Mouse (Mus musculus) liver, postnatal 0 days (tissue): ENCODE measurements around the gene Ank. TPM values are rescaled to one million over a fixed set of nuclear protein-coding genes. Genes with fewer than 3 reads are reported as not detected.

Source experiments
- ATAC-seq: fragments of 200-750 bp; cut with Nextera tagmentation; 2 replicates; pipeline ENCODE4 v1.8.0; 2017; ENCODE audit warnings: mild to moderate bottlenecking, moderate library complexity
- DNase-seq: peaks from one replicate; pipeline ENCODE4 v3.0.0-alpha.2; 2016
- H3K27ac ChIP-seq: fragments of 300-500 bp; sonication (generic); 2 replicates; pipeline ENCODE4 v1.5.1; 2014; ENCODE audit warnings: antibody characterized with exemption, moderate library complexity, mild to moderate bottlenecking, low read depth
- H3K27me3 ChIP-seq: fragments of 300-500 bp; sonication (generic); 2 replicates; pipeline ENCODE4 v1.6.1; 2014; ENCODE audit warnings: low read length, control low read depth, mixed read lengths; ENCODE audit not compliant: insufficient read depth
- H3K36me3 ChIP-seq: fragments of 300-500 bp; sonication (generic); replicated peaks from 2 replicates; pipeline ENCODE4 v1.6.1; 2014; ENCODE audit warnings: mild to moderate bottlenecking, control low read depth, low read length, moderate library complexity, mixed read lengths; ENCODE audit not compliant: insufficient read depth
- H3K4me1 ChIP-seq: fragments of 300-500 bp; sonication (generic); 2 replicates; pipeline ENCODE4 v1.6.1; 2014; ENCODE audit warnings: antibody characterized with exemption, mild to moderate bottlenecking, control low read depth; ENCODE audit not compliant: insufficient read depth
- H3K4me2 ChIP-seq: fragments of 300-500 bp; sonication (generic); 2 replicates; pipeline ENCODE4 v1.6.1; 2014; ENCODE audit warnings: low read depth, mild to moderate bottlenecking, low read length, moderate library complexity, mixed read lengths
- H3K4me3 ChIP-seq: fragments of 300-500 bp; sonication (generic); 2 replicates; pipeline ENCODE4 v1.5.1; 2014; ENCODE audit warnings: low read depth, low read length
- H3K9ac ChIP-seq: fragments of 300-500 bp; sonication (generic); replicated peaks from 2 replicates; pipeline ENCODE4 v1.6.1; 2014; ENCODE audit warnings: mild to moderate bottlenecking, moderate library complexity
- H3K9me3 ChIP-seq: fragments of 300-500 bp; sonication (generic); 2 replicates; pipeline ENCODE4 v1.6.1; 2016; ENCODE audit warnings: mild to moderate bottlenecking, control low read depth, low read length, mixed read lengths
- CTCF ChIP-seq: sonication (generic); IDR thresholded peaks from 2 replicates; pipeline ENCODE4 v1.5.1; 2016; ENCODE audit warnings: antibody characterized with exemption, low read depth
- EP300 ChIP-seq: IDR thresholded peaks from 2 replicates; pipeline ENCODE4 v1.6.1; 2016; ENCODE audit warnings: antibody characterized with exemption, low read depth, mild to moderate bottlenecking
- WGBS: fragments of 180-500 bp; shearing (Covaris S2); extraction: QIAGEN DNeasy Blood & Tissue Kit; methylation state at CpG from one replicate; pipeline ENCODE4 v1.1.7; 2014; ENCODE audit not compliant: insufficient replicate concordance; 5-methylcytosine and 5-hydroxymethylcytosine counted together
- polyA plus RNA-seq: library from polyadenylated mRNA; unstranded; fragments of >200 nt; fragmentation: Nextera tagmentation; extraction: Ambion mirVana; gene quantifications from 2 replicates; pipeline ENCODE4 v1.2.1, GENCODE M21; 2015

Gene Ank
- polyA plus RNA-seq, 1 experiment from 2014 or later, result 7.8 TPM

DNA sequence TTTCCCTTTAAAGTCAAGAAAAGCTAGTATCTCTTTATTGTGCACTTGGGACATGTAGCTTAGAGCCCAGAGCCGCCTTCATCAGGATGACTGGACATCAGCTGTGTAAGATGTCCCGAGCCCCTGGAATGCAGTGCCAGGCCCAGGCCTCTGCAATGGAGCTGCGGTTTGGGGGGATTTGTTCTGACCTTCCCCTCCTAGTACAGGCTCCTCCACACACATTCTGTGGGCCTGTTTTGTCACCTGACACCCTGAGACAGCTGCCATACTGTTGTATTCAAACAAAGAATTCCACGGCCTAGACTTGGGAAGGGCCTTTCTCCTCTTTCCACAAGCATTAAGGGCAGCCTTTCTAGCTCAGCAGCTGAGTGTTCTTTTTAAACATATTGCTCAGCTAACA is 128.5 kb downstream of the Ank start:
- WGBS, result 82% methylated on average over 4 of the region's 4 CpGs
- H3K27me3 ChIP-seq, result no peaks in the 10 kb centered on the region
- peak overlapping the region; percentile 74 for H3K27ac ChIP-seq
- DNase-seq (no peak), ATAC-seq (no peak)
- H3K4me2 ChIP-seq, result no peak overlapping the region
- peaks cover 15% of the 10 kb centered on the region; the same call in 1 of the 2 replicates for H3K4me1 ChIP-seq
- H3K36me3 ChIP-seq, result peaks cover 42% of the 10 kb centered on the region
- H3K9ac ChIP-seq, result no peak overlapping the region
- H3K4me3 ChIP-seq, result no peak overlapping the region
- H3K9me3 ChIP-seq, result no peaks in the 10 kb centered on the region
- TF ChIP-seq EP300, result no peak
- TF ChIP-seq CTCF, result no peak

DNA sequence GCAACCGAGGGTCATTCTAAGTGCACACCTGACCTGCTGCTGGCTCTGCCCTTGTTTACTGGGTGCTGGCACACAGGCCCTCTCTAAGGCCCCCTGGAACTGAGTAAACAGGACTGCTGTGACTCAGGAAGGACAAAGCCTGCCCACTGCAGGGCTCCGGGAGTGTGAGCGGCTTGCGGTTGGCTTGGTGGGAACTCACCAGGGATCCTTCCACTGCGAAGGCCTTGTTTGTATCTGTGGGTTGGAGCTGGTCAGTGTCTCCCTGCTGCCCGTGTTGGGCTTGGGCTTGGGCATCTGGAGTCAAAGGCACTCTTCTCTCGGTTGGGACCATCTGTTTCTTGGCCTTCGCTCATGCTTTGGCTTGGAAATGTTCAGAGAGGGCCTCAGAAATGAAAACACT is 129.1 kb downstream of the Ank start:
- no peak for DNase-seq
- H3K36me3 ChIP-seq, result peaks cover 43% of the 10 kb centered on the region

DNA sequence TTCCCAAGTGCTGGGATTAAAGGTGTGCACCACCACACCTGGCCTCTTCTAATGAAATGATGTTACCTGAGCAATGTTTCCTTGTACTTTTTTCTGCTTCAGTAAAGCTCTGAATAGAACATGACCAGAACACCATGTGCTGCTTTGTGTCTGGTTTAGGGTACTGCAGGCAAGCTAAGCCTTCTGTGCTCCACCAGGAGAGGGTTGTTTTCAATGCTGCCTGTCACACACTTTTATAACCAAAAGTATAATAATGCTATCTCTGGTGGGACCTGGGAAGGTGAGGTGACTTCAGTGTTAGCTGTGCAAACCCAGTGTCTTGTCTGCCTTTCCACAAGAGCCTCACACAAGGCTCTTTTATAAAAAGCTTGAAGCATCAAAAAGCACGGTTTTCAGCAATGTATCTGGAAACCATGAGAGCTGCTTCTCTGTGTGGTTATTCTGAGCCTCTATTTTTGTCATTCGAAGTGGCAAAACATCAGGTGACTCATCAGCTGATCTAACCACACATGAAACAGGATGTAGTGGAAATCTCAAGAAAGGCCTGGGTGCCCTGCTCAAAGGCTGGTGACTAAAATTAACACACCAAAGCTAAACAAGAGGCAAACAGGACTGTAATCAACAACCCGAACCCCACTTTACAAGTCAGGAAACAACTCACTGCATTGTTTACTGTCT is 130.1 kb downstream of the Ank start:
- TF ChIP-seq EP300 (no peak), CTCF (0 out of 2 replicates have a peak, but pooled peaks have one; percentile 4)
- H3K4me2 ChIP-seq, result no peak overlapping the region
- H3K9ac ChIP-seq, result peak overlapping the region; percentile 39; the same call in 1 of the 2 replicates
- no peaks in the 10 kb centered on the region for H3K9me3 ChIP-seq
- peak overlapping the region; percentile 74 for H3K27ac ChIP-seq
- no peak overlapping the region for H3K4me3 ChIP-seq
- no peaks in the 10 kb centered on the region for H3K27me3 ChIP-seq
- DNase-seq (no peak), ATAC-seq (peak; percentile 58)
- WGBS, result 34% methylated on average over 3 of the region's 3 CpGs
- H3K36me3 ChIP-seq, result peaks cover 42% of the 10 kb centered on the region
- peaks cover 20% of the 10 kb centered on the region for H3K4me1 ChIP-seq

More for the DNA sequence above, 129.1 kb downstream of the Ank start:
- WGBS, result 70% methylated on average over 8 of the region's 8 CpGs
- peak; percentile 67; the same call in 1 of the 2 replicates for ATAC-seq
- Histone ChIP-seq H3K9me3 (no peaks in the 10 kb centered on the region), H3K4me1 (peaks cover 18% of the 10 kb centered on the region), H3K27ac (peak overlapping the region; percentile 74), H3K9ac (peak overlapping the region; percentile 39; the same call in 1 of the 2 replicates), H3K27me3 (no peaks in the 10 kb centered on the region), H3K4me2 (no peak overlapping the region), H3K4me3 (no peak overlapping the region)
- TF ChIP-seq EP300 (no peak), CTCF (0 out of 2 replicates have a peak, but pooled peaks have one; percentile 4)

DNA sequence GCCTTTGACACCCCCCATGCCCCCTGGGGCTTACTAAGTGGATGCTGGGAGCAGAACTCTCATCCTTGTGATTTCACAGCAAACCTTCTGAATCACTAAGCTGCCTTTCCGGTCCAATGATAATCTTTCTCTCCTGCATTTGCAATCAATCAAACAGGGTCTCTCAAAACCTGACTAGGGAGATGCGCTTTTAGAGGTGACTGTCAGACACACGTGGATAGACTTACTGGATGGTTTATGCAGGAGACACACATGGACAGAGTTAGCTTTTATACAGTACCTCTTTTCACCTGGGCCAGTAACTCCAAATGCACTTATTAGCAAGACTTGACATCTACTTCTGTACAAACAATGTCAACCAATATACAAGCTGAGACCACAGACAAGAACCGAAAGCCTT is 131.0 kb downstream of the Ank start:
- 80% methylated on average over 4 of the region's 4 CpGs for WGBS

DNA sequence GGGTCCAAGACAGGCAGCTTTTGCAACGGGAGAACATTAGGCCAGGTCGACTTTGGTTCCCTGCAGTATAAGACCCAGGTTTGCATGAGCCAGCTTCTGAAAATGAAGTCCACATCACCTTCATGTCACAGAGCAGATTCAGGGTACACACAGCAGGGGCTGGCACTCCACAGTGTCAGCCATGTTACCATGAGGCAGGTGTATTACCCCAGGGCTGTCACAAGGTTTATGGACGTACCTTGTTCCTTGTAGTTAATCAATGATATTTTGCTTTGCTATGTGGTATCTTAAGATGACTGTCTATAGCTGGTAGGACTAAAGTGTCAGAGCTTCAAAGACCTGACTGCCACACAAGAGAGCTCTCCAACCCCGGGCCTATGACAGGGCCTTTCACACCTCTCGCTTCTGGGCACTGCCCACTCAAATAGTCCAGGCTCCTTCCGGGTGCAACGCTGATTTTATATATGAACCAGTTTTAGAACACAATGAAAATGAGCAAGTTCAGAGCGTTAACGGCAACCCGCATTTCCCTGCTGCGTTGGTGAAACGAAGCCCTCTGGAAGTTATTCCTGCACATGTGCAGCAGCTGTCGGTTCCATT is 132.4 kb downstream of the Ank start:
- Histone ChIP-seq H3K9me3 (no peaks in the 10 kb centered on the region), H3K4me1 (peaks cover 20% of the 10 kb centered on the region), H3K4me3 (no peak overlapping the region), H3K27ac (no peak overlapping the region), H3K9ac (no peak overlapping the region), H3K36me3 (peaks cover 34% of the 10 kb centered on the region), H3K27me3 (no peaks in the 10 kb centered on the region), H3K4me2 (no peak overlapping the region)
- 85% methylated on average over 13 of the region's 13 CpGs for WGBS
- DNase-seq (no peak), ATAC-seq (no peak)
- TF ChIP-seq EP300 (no peak), CTCF (no peak)

More for the DNA sequence above, 131.0 kb downstream of the Ank start:
- H3K4me3 ChIP-seq, result no peak overlapping the region
- TF ChIP-seq CTCF (no peak), EP300 (no peak)
- DNase-seq (no peak), ATAC-seq (no peak)
- peaks cover 20% of the 10 kb centered on the region for H3K4me1 ChIP-seq
- H3K9me3 ChIP-seq, result no peaks in the 10 kb centered on the region
- H3K36me3 ChIP-seq, result peaks cover 37% of the 10 kb centered on the region
- H3K9ac ChIP-seq, result no peak overlapping the region
- H3K27me3 ChIP-seq, result no peaks in the 10 kb centered on the region
- no peak overlapping the region for H3K4me2 ChIP-seq
- peak overlapping the region; percentile 74 for H3K27ac ChIP-seq

DNA sequence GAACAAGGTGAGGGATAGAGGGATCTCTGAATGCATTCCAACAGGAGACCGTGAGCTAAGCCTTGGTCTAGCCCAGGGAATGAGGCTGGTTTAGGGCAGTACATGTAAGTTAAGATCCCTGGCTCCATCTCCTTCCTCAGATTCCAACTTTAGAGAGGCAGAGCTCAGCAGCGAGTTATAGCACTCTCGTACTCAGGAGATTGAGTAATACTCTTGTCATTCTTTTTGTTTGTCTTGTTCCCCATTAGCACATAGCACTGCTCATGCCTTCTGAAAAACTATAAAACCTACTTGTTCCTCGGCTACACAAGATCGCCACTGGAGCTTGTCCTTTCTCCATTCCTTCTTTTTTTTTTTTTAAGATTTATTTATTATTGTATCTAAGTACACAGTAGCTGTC is 134.0 kb downstream of the Ank start:
- TF ChIP-seq CTCF (no peak), EP300 (no peak)
- WGBS, result 58% methylated on average over 5 of the region's 5 CpGs
- DNase-seq (no peak), ATAC-seq (0 out of 2 replicates have a peak, but pooled peaks have one; percentile 32)
- Histone ChIP-seq H3K4me1 (peaks cover 18% of the 10 kb centered on the region), H3K9me3 (no peaks in the 10 kb centered on the region), H3K4me2 (no peak overlapping the region), H3K36me3 (peaks cover 40% of the 10 kb centered on the region), H3K27me3 (no peaks in the 10 kb centered on the region), H3K4me3 (no peak overlapping the region), H3K27ac (no peak overlapping the region), H3K9ac (no peak overlapping the region)
